Mouse (Mus musculus): ENCODE data around the gene Gls2.

DNA sequence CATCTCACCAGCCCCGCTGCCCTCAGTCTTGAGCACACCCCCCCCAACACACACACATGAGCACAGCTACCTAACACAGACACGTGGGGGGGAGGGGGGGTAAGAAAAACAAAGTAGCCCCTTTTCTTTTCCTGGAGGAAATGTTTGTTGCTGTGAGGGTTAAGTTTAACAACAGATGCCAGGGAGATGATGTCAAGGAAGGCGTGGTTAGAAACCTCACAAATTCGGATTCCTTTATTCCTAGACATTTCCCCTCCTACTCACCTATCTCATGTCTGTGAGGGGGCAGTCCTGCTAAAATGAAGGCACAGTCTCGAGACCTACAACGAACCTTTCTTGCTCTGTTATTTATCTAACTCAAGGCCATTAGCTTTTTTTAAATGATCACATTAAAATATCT lies 27.2 kb upstream of the Gls2 start:
- no peak for TF ChIP-seq EP300 (IDR thresholded peaks at IDR 0.05; ENCODE audit: low read depth)
- no peak for TF ChIP-seq CTCF (IDR thresholded peaks at IDR 0.05; ENCODE audit: low read depth)

Measured in heart, postnatal 0 days (tissue).